Mouse (Mus musculus): ENCODE data around the gene Parvb. TPM values are rescaled to one million over a fixed set of nuclear protein-coding genes. Genes with fewer than 3 reads are reported as not detected.

Parvb gene
- total and polyA plus RNA-seq, 3 experiments: 0.04 to 3.9 TPM; not detected in 1

DNA sequence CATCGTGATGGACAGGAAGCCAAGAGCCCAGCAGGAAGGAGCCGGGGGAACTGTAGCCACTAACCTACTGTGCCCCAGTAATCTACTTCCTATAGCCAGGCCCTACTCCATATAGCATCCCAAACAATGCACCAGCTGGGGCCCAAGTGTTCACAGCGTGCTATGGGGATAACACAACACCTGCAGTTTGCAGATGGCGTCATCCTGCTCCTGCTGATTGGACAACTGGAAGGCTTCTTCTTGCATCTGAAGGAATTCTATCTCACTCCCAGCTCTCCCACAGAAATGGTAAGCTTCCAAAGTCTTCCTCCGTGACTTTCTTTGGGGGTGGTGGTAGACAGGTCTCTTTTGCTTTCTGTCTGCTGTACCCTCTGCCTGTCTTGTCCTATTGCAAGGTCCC is 105.8 kb downstream of the Parvb start:
- no peaks in the 10 kb centered on the region for H3K4me1 ChIP-seq (ENCODE audit: insufficient read depth, low read depth, low read length)
- TF ChIP-seq GATA2 (IDR thresholded peaks at IDR 0.05; ENCODE audit: borderline replicate concordance, low read depth, low read length) (no peak), TAL1 (conservative IDR thresholded peaks at IDR 0.05; ENCODE audit: low read depth, low read length) (no peak), GATA1 (IDR thresholded peaks at IDR 0.05; ENCODE audit: borderline replicate concordance, low read length) (no peak), CTCF (IDR thresholded peaks at IDR 0.05; ENCODE audit: low read depth, low read length) (no peak), POLR2AphosphoS5 (IDR thresholded peaks at IDR 0.05; ENCODE audit: insufficient replicate concordance, low read depth, low read length) (no peak)
- H3K9me3 ChIP-seq (replicated peaks): peaks cover 93% of the 10 kb centered on the region
- ATAC-seq (ENCODE audit: extremely low read depth, insufficient number of reproducible peaks, low FRiP score, poor library complexity, severe bottlenecking) (no peak), DNase-seq (ENCODE audit: low spot score) (no peak)
- H3K4me3 ChIP-seq (ENCODE audit: low read depth, low read length): no peak overlapping the region
- no peaks in the 10 kb centered on the region for H3K27me3 ChIP-seq (ENCODE audit: insufficient read depth, low read length)
- H3K36me3 ChIP-seq (replicated peaks): no peaks in the 10 kb centered on the region

GRCm38 (mm10) chr15:84340926-84341325 is 109.1 kb downstream of the Parvb start:
- Histone ChIP-seq H3K4me1 (ENCODE audit: insufficient read depth, low read depth, low read length) (no peaks in the 10 kb centered on the region), H3K36me3 (replicated peaks) (no peaks in the 10 kb centered on the region)
- ATAC-seq (ENCODE audit: extremely low read depth, insufficient number of reproducible peaks, low FRiP score, poor library complexity, severe bottlenecking): no peak

GRCm38 (mm10) chr15:84348769-84349168 is 116.9 kb downstream of the Parvb start:
- Histone ChIP-seq H3K4me1 (ENCODE audit: insufficient read depth, low read depth, low read length) (no peaks in the 10 kb centered on the region), H3K36me3 (replicated peaks) (no peaks in the 10 kb centered on the region)
- DNase-seq (ENCODE audit: low spot score): no peak

More at GRCm38 (mm10) chr15:84340926-84341325, 109.1 kb downstream of the Parvb start:
- TF ChIP-seq TAL1 (conservative IDR thresholded peaks at IDR 0.05; ENCODE audit: low read depth, low read length) (no peak), CTCF (IDR thresholded peaks at IDR 0.05; ENCODE audit: low read depth, low read length) (no peak)
- no peak for DNase-seq (ENCODE audit: low spot score)
- H3K9me3 ChIP-seq (replicated peaks): peaks cover 83% of the 10 kb centered on the region
- no peak overlapping the region for H3K4me3 ChIP-seq (ENCODE audit: low read depth, low read length)
- no peaks in the 10 kb centered on the region for H3K27me3 ChIP-seq (ENCODE audit: insufficient read depth, low read length)

GRCm38 (mm10) chr15:84349915-84350738 is 118.3 kb downstream of the Parvb start:
- no peaks in the 10 kb centered on the region for H3K36me3 ChIP-seq (replicated peaks)
- peaks cover 82% of the 10 kb centered on the region for H3K9me3 ChIP-seq (replicated peaks)
- no peak for ATAC-seq (ENCODE audit: extremely low read depth, insufficient number of reproducible peaks, low FRiP score, poor library complexity, severe bottlenecking)
- no peaks in the 10 kb centered on the region for H3K27me3 ChIP-seq (ENCODE audit: insufficient read depth, low read length)
- no peak for TF ChIP-seq CTCF (IDR thresholded peaks at IDR 0.05; ENCODE audit: low read depth, low read length)
- TF ChIP-seq GATA2 (IDR thresholded peaks at IDR 0.05; ENCODE audit: borderline replicate concordance, low read depth, low read length): no peak
- no peak for TF ChIP-seq POLR2AphosphoS5 (IDR thresholded peaks at IDR 0.05; ENCODE audit: insufficient replicate concordance, low read depth, low read length)
- TF ChIP-seq GATA1 (IDR thresholded peaks at IDR 0.05; ENCODE audit: borderline replicate concordance, low read length): no peak
- H3K4me1 ChIP-seq (ENCODE audit: insufficient read depth, low read depth, low read length): no peaks in the 10 kb centered on the region
- no peak overlapping the region for H3K4me3 ChIP-seq (ENCODE audit: low read depth, low read length)
- DNase-seq (ENCODE audit: low spot score): no peak

More at GRCm38 (mm10) chr15:84348769-84349168, 116.9 kb downstream of the Parvb start:
- Histone ChIP-seq H3K9me3 (replicated peaks) (peaks cover 76% of the 10 kb centered on the region), H3K4me3 (ENCODE audit: low read depth, low read length) (no peak overlapping the region), H3K27me3 (ENCODE audit: insufficient read depth, low read length) (no peaks in the 10 kb centered on the region)
- TF ChIP-seq TAL1 (conservative IDR thresholded peaks at IDR 0.05; ENCODE audit: low read depth, low read length): no peak
- no peak for TF ChIP-seq POLR2AphosphoS5 (IDR thresholded peaks at IDR 0.05; ENCODE audit: insufficient replicate concordance, low read depth, low read length)
- no peak for TF ChIP-seq CTCF (IDR thresholded peaks at IDR 0.05; ENCODE audit: low read depth, low read length)
- TF ChIP-seq GATA2 (IDR thresholded peaks at IDR 0.05; ENCODE audit: borderline replicate concordance, low read depth, low read length): no peak
- TF ChIP-seq GATA1 (IDR thresholded peaks at IDR 0.05; ENCODE audit: borderline replicate concordance, low read length): no peak
- no peak for ATAC-seq (ENCODE audit: extremely low read depth, insufficient number of reproducible peaks, low FRiP score, poor library complexity, severe bottlenecking)

DNA sequence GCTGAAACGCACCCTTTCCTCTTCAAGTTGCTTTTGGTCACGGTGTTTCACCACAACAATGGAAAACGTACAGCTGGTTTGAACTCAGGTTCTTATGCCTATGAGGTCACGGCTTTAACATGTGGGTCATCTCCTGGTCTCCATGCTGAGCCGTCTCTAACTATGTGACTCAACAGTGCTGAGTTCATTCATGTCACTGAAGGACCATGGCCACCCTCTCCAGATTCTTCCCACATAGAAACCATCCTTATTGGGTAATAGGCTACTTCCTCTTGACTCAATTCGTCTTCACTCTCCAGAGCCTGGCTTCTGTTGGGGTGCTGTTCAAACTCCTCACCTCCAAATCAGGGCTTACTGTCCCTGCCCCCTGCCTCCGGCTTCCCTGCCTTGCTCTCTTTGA is 119.5 kb downstream of the Parvb start:
- peaks cover 83% of the 10 kb centered on the region for H3K9me3 ChIP-seq (replicated peaks)
- no peaks in the 10 kb centered on the region for H3K4me1 ChIP-seq (ENCODE audit: insufficient read depth, low read depth, low read length)
- H3K36me3 ChIP-seq (replicated peaks): no peaks in the 10 kb centered on the region
- no peak for TF ChIP-seq CTCF (IDR thresholded peaks at IDR 0.05; ENCODE audit: low read depth, low read length)
- TF ChIP-seq GATA2 (IDR thresholded peaks at IDR 0.05; ENCODE audit: borderline replicate concordance, low read depth, low read length): no peak
- TF ChIP-seq TAL1 (conservative IDR thresholded peaks at IDR 0.05; ENCODE audit: low read depth, low read length): no peak
- no peak for TF ChIP-seq GATA1 (IDR thresholded peaks at IDR 0.05; ENCODE audit: borderline replicate concordance, low read length)
- no peak for TF ChIP-seq POLR2AphosphoS5 (IDR thresholded peaks at IDR 0.05; ENCODE audit: insufficient replicate concordance, low read depth, low read length)
- DNase-seq (ENCODE audit: low spot score) (no peak), ATAC-seq (ENCODE audit: extremely low read depth, insufficient number of reproducible peaks, low FRiP score, poor library complexity, severe bottlenecking) (no peak)
- H3K4me3 ChIP-seq (ENCODE audit: low read depth, low read length): no peak overlapping the region
- H3K27me3 ChIP-seq (ENCODE audit: insufficient read depth, low read length): no peaks in the 10 kb centered on the region

- no peak for ATAC-seq (ENCODE audit: extremely low read depth, insufficient number of reproducible peaks, low FRiP score, poor library complexity, severe bottlenecking)
- TF ChIP-seq GATA1 (IDR thresholded peaks at IDR 0.05; ENCODE audit: borderline replicate concordance, low read length): no peak
- TF ChIP-seq CTCF (IDR thresholded peaks at IDR 0.05; ENCODE audit: low read depth, low read length): no peak
- TF ChIP-seq TAL1 (conservative IDR thresholded peaks at IDR 0.05; ENCODE audit: low read depth, low read length): no peak
- TF ChIP-seq POLR2AphosphoS5 (IDR thresholded peaks at IDR 0.05; ENCODE audit: insufficient replicate concordance, low read depth, low read length): no peak
- no peak for TF ChIP-seq GATA2 (IDR thresholded peaks at IDR 0.05; ENCODE audit: borderline replicate concordance, low read depth, low read length)
- no peaks in the 10 kb centered on the region for H3K36me3 ChIP-seq (replicated peaks)
Measured at GRCm38 (mm10) chr15:84351915-84352844, 120.3 kb downstream of the Parvb start.

More at GRCm38 (mm10) chr15:84351915-84352844, 120.3 kb downstream of the Parvb start:
- Histone ChIP-seq H3K27me3 (ENCODE audit: insufficient read depth, low read length) (no peaks in the 10 kb centered on the region), H3K9me3 (replicated peaks) (peaks cover 84% of the 10 kb centered on the region), H3K4me1 (ENCODE audit: insufficient read depth, low read depth, low read length) (no peaks in the 10 kb centered on the region), H3K4me3 (ENCODE audit: low read depth, low read length) (no peak overlapping the region; the same call in 1 of the 2 replicates)
- no peak for DNase-seq (ENCODE audit: low spot score)

All from G1E (cell line).